Mouse (Mus musculus): ENCODE data around the gene Aaed1.
A peak's percentile ranks its signal among the peaks of the same experiment; 100 is the strongest.

Aaed1 gene

DNA sequence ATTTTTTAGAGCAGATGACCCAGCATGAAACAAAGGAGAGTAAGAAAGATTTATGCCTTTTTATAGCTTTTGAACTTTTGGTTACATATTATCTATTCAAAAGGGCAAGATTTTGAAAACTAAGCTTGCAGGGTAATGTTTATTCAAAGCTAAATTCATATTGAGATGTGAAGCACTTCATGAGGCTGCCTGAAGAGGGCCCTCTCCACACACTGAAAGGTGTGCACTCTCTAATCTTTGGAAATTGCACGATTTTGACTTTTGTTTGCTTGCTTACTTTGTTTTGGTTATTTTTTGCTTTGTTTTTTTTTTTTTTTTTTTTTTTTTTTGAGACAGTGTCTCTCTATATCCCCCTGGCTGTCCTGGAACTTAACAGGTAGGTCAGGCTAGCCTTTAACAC is 62.1 kb downstream of the Aaed1 start:
- DNase-seq (ENCODE audit: low spot score in 2 of 2): peak in 1 of 2 experiments; percentile 30

GRCm38 (mm10) chr13:64248775-64249524 is 63.6 kb downstream of the Aaed1 start:
- DNase-seq (ENCODE audit: low spot score in 2 of 2): peak; percentile 86

DNA sequence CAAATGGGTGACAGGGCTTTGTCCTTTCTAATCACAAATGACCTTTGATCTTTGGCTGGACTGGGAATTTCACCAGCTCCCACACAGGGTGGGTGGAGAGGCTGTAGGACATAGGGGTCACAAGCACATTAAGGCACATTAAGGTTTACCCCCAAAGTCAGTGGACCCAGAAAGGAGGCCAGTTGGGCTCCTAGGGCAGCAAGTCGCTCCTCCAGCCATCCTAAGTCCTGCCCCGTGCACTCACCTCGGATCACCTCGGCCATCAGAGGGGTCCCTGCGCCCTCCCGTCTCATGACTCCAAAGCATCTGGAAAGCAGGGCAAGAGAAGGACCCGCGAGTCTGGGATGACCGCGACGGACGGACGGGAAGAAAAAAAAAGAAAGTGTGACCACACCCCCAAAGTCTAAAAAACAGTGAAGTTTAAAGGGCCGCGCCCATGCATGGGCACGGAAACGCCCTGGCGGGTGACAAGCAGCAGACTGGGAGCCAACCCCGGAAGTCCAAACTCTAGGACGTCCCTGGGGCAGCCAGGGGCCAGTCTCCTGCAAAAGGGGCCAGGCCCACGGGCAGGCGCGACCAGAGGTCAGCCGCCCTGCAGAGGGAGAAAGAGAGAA is 64.2 kb downstream of the Aaed1 start:
- no peak for DNase-seq (ENCODE audit: low spot score in 2 of 2)

- no peak for DNase-seq (ENCODE audit: low spot score in 2 of 2)
These were observed 66.4 kb downstream of the Aaed1 start for GRCm38 (mm10) chr13:64246106-64246505.

DNA sequence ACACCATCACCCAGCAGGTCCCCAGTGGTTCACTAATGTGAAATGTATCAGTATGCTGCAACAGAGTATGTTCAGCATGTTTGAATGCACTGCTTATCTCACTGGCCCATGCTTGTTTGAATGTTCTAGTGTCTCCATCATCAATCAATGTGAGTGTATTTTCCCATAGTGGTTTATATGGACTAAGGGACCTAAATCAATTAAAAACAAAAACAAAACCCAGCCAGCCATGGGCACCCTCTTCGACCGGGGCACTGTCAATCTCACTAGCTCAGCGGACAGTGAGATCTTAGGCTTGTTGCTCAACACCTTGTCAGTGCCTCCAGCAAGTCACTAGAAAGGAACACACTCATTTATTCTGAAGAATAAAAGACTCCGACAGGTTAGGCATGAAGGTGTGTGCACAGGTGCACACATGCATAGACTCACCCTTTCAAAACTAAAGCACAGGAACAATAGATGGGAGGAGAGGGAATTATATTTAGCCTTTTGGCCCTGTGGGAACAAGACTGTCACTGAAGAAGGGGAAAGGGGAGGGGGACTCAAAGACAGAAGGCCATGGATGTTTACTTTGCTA is 67.7 kb downstream of the Aaed1 start:
- no peak for DNase-seq (ENCODE audit: low spot score in 2 of 2)

DNA sequence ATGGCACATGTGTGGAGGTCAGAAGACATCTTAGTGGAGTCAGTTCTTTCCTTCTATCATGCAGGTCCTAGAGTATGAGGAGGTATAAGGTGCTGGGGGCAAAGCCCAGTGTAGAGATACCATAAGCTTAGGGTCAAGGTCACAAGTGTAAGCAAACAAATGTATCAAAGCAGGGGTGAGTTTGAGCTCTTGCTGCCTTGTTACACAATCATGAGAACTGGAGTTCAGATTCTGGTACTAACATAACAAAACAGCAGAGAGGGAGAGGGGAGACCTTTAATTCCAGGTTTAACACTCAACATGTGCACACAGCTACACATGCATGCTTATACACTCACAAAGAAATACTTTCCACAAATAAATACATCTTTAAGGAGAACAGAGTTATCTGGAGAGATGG is 69.8 kb downstream of the Aaed1 start:
- no peak for DNase-seq (ENCODE audit: low spot score in 2 of 2)

GRCm38 (mm10) chr13:64240626-64241025 is 71.9 kb downstream of the Aaed1 start:
- DNase-seq (ENCODE audit: low spot score in 2 of 2): no peak

GRCm38 (mm10) chr13:64237681-64238157 is 74.8 kb downstream of the Aaed1 start:
- DNase-seq (ENCODE audit: low spot score in 2 of 2): no peak

DNA sequence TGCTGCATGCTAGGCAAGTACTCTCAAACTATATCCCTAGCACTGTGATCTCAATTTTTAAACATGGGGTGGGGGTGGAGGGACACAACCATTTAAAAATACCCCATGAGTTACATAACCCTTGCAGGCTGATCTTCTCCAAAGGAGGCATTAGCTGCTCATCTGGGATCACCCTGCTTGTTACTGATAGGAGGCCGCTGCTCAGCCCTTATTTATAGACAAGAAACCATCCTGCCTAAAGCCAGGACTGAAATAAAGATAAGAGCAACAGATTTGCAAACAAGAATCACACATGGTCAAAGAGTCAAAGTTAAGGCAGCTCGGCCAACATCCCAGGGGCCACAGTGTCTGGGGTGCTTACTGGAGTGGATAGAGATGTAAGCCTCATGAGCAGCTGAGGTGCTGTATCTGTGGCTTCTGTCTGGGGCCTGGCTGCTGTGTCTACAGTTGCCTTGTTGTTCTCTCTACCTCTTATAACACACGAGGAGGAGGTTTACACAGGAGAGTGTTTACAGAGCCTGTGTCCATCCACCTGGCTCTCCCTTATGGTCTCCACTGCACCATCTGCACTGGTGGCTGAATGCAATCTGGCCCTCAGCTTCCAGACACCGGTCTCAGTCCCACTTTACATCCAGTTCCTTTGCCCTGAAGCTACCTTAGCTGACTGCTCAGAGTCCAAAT is 75.4 kb downstream of the Aaed1 start:
- DNase-seq (ENCODE audit: low spot score in 2 of 2): no peak

GRCm38 (mm10) chr13:64235777-64236176 is 76.7 kb downstream of the Aaed1 start:
- DNase-seq (ENCODE audit: low spot score in 2 of 2): no peak

DNA sequence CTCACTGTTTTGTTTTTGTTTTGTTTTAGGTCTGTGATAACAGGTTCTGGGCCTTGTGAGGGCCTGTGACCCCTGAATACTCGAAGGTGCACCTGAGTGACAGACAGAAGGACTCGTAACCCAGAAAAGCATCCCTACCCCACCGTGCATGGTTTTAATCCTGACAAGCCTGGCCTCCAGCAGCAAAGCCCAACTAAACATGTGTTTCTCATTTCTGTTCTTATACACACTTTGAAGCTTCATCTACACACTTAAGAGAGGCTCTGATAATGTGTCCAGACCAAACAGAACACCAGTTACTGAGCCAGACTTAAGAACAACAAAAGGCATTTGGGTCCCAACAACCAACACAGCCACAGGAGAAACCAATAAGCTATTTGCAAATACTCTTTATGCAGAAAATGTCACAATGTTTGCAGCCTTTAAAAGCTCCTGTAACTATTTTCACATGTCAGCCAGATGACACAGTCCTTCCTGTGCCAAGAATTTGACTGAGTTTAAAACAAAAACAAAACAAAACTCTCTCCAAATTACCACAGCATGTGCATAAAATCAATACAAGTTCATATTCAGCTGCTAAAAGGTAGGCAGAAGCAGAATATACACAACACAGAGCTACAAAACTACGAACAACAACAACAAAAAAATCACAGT is 77.3 kb downstream of the Aaed1 start:
- DNase-seq (ENCODE audit: low spot score in 2 of 2): no peak

GRCm38 (mm10) chr13:64233139-64233538 is 79.4 kb downstream of the Aaed1 start:
- DNase-seq (ENCODE audit: low spot score in 2 of 2): no peak

DNA sequence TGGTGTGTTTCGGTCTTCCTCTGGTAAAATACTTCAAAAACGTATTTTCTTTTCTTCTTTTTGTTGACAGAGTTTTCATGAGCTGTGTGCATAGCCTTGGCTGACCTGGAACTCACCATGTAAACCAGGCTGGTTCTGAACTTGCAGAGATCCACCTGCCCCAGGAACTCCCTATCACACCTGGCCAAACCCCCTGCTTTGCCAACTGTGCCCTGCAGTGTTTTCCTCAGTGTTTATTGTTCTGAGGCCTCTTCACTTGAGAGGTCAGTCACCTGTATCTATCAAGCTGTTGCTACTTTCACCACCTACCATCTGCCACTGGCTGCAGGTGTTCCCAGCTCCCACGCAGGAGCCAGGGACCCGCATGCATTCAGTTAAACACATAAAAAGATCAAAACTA is 85.8 kb downstream of the Aaed1 start:
- DNase-seq (ENCODE audit: low spot score in 2 of 2): no peak

DNA sequence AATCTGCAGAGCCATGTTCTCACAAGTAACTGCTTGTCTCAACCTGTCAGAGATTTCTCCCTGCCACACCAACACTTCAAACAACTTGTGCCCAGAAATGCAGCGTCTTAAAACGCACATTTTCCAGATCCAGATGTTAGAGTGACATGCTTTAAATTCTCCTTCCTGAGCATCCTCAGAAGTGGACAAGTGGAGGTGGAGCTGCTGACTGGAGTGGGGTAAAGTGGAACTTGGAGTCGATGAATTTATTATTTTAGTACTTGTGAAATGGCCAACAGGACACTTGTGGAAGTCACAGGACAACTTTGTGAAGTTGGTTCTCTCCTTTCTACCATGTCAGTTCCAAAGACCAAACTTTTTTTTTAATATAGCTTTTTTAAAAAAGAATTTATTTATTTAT is 86.8 kb downstream of the Aaed1 start:
- DNase-seq (ENCODE audit: low spot score in 2 of 2): no peak

Measured in cerebellum, postnatal 4 days (tissue).